Mouse (Mus musculus): ENCODE measurements around the gene Gm14085. TPM values are rescaled to one million over a fixed set of nuclear protein-coding genes. Genes with fewer than 3 reads are reported as not detected.
"Not testable (repeated sequence)": the region's sequence is repeated elsewhere in the genome, so short reads cannot be mapped to it uniquely, and the experiment has no call there.

Gene Gm14085
- polyA plus RNA-seq, 1 experiment: 4.7 TPM

- TF ChIP-seq CTCF (IDR thresholded peaks at IDR 0.05; ENCODE audit: borderline replicate concordance, control insufficient read depth, extremely low read depth, insufficient read depth, low read length, poor library complexity) (no peak), POLR2A (IDR thresholded peaks at IDR 0.05; ENCODE audit: control insufficient read depth, extremely low read depth, insufficient read depth, low read length, poor library complexity) (no peak)
- Histone ChIP-seq H3K36me3 (ENCODE audit: control insufficient read depth, insufficient read depth, low read length) (no peaks in the 10 kb centered on the region), H3K27ac (ENCODE audit: control insufficient read depth, insufficient read depth, low read length) (no peak overlapping the region), H3K27me3 (ENCODE audit: control insufficient read depth, insufficient read depth, low read length) (no peaks in the 10 kb centered on the region), H3K4me3 (ENCODE audit: control insufficient read depth, insufficient read depth, low read length) (no peak overlapping the region), H3K4me1 (replicated peaks; ENCODE audit: control insufficient read depth, insufficient read depth, low read length) (peaks cover 6% of the 10 kb centered on the region)
- 95% methylated on average over 2 of the region's 2 CpGs for WGBS
- DNase-seq: no peak
Measured at GRCm38 (mm10) chr2:122486674-122487073, 1.9 kb downstream of the Gm14085 start.

GRCm38 (mm10) chr2:122529696-122530095 lies 45.0 kb downstream of the Gm14085 start:
- H3K27ac ChIP-seq (ENCODE audit: control insufficient read depth, insufficient read depth, low read length); H3K36me3 ChIP-seq (ENCODE audit: control insufficient read depth, insufficient read depth, low read length); H3K27me3 ChIP-seq (ENCODE audit: control insufficient read depth, insufficient read depth, low read length); H3K4me3 ChIP-seq (ENCODE audit: control insufficient read depth, insufficient read depth, low read length); H3K4me1 ChIP-seq (replicated peaks; ENCODE audit: control insufficient read depth, insufficient read depth, low read length); DNase-seq: not testable (repeated sequence)
- 100% methylated on average over 1 of the region's 1 CpGs for WGBS

GRCm38 (mm10) chr2:122531290-122531689 lies 46.5 kb downstream of the Gm14085 start:
- no peak overlapping the region for H3K27ac ChIP-seq (ENCODE audit: control insufficient read depth, insufficient read depth, low read length)
- DNase-seq: no peak
- 95% methylated on average over 7 of the region's 7 CpGs for WGBS
- no peak for TF ChIP-seq POLR2A (IDR thresholded peaks at IDR 0.05; ENCODE audit: control insufficient read depth, extremely low read depth, insufficient read depth, low read length, poor library complexity)
- no peak for TF ChIP-seq CTCF (IDR thresholded peaks at IDR 0.05; ENCODE audit: borderline replicate concordance, control insufficient read depth, extremely low read depth, insufficient read depth, low read length, poor library complexity)
- no peaks in the 10 kb centered on the region for H3K27me3 ChIP-seq (ENCODE audit: control insufficient read depth, insufficient read depth, low read length)
- H3K36me3 ChIP-seq (ENCODE audit: control insufficient read depth, insufficient read depth, low read length): no peaks in the 10 kb centered on the region
- no peak overlapping the region for H3K4me3 ChIP-seq (ENCODE audit: control insufficient read depth, insufficient read depth, low read length)
- H3K4me1 ChIP-seq (replicated peaks; ENCODE audit: control insufficient read depth, insufficient read depth, low read length): no peaks in the 10 kb centered on the region

- DNase-seq: no peak
- no peak for TF ChIP-seq CTCF (IDR thresholded peaks at IDR 0.05; ENCODE audit: borderline replicate concordance, control insufficient read depth, extremely low read depth, insufficient read depth, low read length, poor library complexity)
- WGBS: 89% methylated on average over 2 of the region's 2 CpGs
- H3K27me3 ChIP-seq (ENCODE audit: control insufficient read depth, insufficient read depth, low read length): no peaks in the 10 kb centered on the region
- no peaks in the 10 kb centered on the region for H3K4me1 ChIP-seq (replicated peaks; ENCODE audit: control insufficient read depth, insufficient read depth, low read length)
- H3K36me3 ChIP-seq (ENCODE audit: control insufficient read depth, insufficient read depth, low read length): no peaks in the 10 kb centered on the region
- no peak overlapping the region for H3K4me3 ChIP-seq (ENCODE audit: control insufficient read depth, insufficient read depth, low read length)
- no peak overlapping the region for H3K27ac ChIP-seq (ENCODE audit: control insufficient read depth, insufficient read depth, low read length)
Measured at GRCm38 (mm10) chr2:122531726-122532125, 47.0 kb downstream of the Gm14085 start.

GRCm38 (mm10) chr2:122532136-122532801 lies 47.5 kb downstream of the Gm14085 start:
- no peak overlapping the region for H3K4me3 ChIP-seq (ENCODE audit: control insufficient read depth, insufficient read depth, low read length)
- DNase-seq: no peak
- no peaks in the 10 kb centered on the region for H3K27me3 ChIP-seq (ENCODE audit: control insufficient read depth, insufficient read depth, low read length)
- no peaks in the 10 kb centered on the region for H3K36me3 ChIP-seq (ENCODE audit: control insufficient read depth, insufficient read depth, low read length)
- no peaks in the 10 kb centered on the region for H3K4me1 ChIP-seq (replicated peaks; ENCODE audit: control insufficient read depth, insufficient read depth, low read length)
- 48% methylated on average over 2 of the region's 2 CpGs for WGBS
- H3K27ac ChIP-seq (ENCODE audit: control insufficient read depth, insufficient read depth, low read length): no peak overlapping the region
- TF ChIP-seq CTCF (IDR thresholded peaks at IDR 0.05; ENCODE audit: borderline replicate concordance, control insufficient read depth, extremely low read depth, insufficient read depth, low read length, poor library complexity): no peak
- TF ChIP-seq POLR2A (IDR thresholded peaks at IDR 0.05; ENCODE audit: control insufficient read depth, extremely low read depth, insufficient read depth, low read length, poor library complexity): no peak

DNA sequence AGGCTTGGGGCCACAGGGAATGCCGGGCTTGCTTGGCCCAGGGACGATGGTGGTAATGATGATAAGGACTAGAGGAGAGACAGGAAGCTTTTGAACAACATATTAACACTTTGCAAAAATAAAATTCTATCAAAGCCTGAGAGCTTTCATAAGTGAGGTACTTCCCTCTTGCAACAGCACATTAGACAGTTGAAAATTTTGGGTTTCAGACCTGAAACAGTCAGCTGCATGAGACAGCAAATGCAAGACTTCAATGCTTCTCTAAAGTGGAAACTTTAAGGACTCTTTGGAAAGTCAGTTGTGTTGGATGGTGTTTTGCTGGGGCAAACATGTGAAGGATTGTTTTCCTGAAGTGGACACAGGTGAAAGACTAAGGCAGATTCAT lies 48.1 kb downstream of the Gm14085 start:
- no peaks in the 10 kb centered on the region for H3K4me1 ChIP-seq (replicated peaks; ENCODE audit: control insufficient read depth, insufficient read depth, low read length)
- H3K4me3 ChIP-seq (ENCODE audit: control insufficient read depth, insufficient read depth, low read length): no peak overlapping the region
- DNase-seq: no peak
- no peak overlapping the region for H3K27ac ChIP-seq (ENCODE audit: control insufficient read depth, insufficient read depth, low read length)
- 81% methylated on average over 2 of the region's 2 CpGs for WGBS
- no peaks in the 10 kb centered on the region for H3K27me3 ChIP-seq (ENCODE audit: control insufficient read depth, insufficient read depth, low read length)
- H3K36me3 ChIP-seq (ENCODE audit: control insufficient read depth, insufficient read depth, low read length): no peaks in the 10 kb centered on the region
- TF ChIP-seq CTCF (IDR thresholded peaks at IDR 0.05; ENCODE audit: borderline replicate concordance, control insufficient read depth, extremely low read depth, insufficient read depth, low read length, poor library complexity) (no peak), POLR2A (IDR thresholded peaks at IDR 0.05; ENCODE audit: control insufficient read depth, extremely low read depth, insufficient read depth, low read length, poor library complexity) (no peak)

GRCm38 (mm10) chr2:122533378-122533777 lies 48.6 kb downstream of the Gm14085 start:
- H3K4me1 ChIP-seq (replicated peaks; ENCODE audit: control insufficient read depth, insufficient read depth, low read length): no peaks in the 10 kb centered on the region
- 92% methylated on average over 2 of the region's 2 CpGs for WGBS
- no peaks in the 10 kb centered on the region for H3K27me3 ChIP-seq (ENCODE audit: control insufficient read depth, insufficient read depth, low read length)
- TF ChIP-seq POLR2A (IDR thresholded peaks at IDR 0.05; ENCODE audit: control insufficient read depth, extremely low read depth, insufficient read depth, low read length, poor library complexity): no peak
- TF ChIP-seq CTCF (IDR thresholded peaks at IDR 0.05; ENCODE audit: borderline replicate concordance, control insufficient read depth, extremely low read depth, insufficient read depth, low read length, poor library complexity): no peak
- no peak overlapping the region for H3K4me3 ChIP-seq (ENCODE audit: control insufficient read depth, insufficient read depth, low read length)
- DNase-seq: no peak
- H3K36me3 ChIP-seq (ENCODE audit: control insufficient read depth, insufficient read depth, low read length): no peaks in the 10 kb centered on the region
- no peak overlapping the region for H3K27ac ChIP-seq (ENCODE audit: control insufficient read depth, insufficient read depth, low read length)
